In the genomic region with DNA sequence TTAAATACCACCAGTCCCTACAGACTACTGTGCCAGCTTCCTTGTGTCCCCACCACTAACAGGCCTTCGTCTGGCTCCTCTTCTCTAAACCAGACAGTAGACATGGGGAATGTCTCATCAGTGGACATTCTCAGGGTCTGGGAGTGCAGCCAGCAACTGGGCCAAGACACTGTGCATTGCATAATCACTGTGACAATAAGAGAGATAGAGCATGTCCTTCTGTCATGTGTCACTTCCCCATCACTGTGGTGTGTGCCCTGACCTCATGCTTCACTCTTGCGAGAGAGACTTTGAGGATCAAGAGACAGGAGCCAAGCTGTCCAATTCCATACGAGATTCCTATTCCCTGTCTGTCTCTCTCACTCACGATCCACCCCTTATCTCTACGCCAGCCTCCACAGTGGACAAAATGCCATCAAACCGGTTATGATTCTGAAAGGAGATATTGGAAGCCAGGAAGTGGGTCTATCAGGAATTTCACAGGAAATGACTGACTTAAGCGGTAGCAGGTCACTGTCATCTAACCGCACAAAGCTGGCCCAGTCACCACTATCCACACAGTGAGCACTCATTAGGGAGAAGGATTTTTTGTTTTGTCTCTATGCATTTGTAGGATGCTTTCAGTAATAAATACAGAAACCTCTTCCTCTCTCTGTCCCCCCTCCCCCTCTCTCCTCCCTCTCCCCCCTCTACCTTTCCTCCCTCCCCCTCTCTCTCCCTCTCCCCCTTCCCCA, we compare ENCODE assay signal across 10 mouse cellular contexts.
DNase-seq lines count a peak whose midpoint lies in the region; ATAC-seq and TF ChIP-seq lines count a peak whose summit lies in the region.
"Had no signal": no experiment of that assay in that cellular context is flagged by ENCODE, and none has a peak within 500 bp of the region (broad histone marks: within the 10 kb centered on the region; RNA-seq: fewer than 3 reads in every experiment).

No protein-coding gene starts in this region.

- H3K27ac ChIP-seq in liver, adult 2 months (replicated peaks; ENCODE audit: insufficient read depth, low read depth, low read length), result no peak overlapping the region
- H3K27ac ChIP-seq: heart, embryonic 15.5 days had no signal

- no peaks in the 10 kb centered on the region for H3K27me3 ChIP-seq in liver, adult 2 months (ENCODE audit: control insufficient read depth, insufficient read depth, low read length)

- TF ChIP-seq CTCF in liver, adult 2 months (IDR thresholded peaks at IDR 0.05; ENCODE audit: low read depth, low read length), result no peak

- H3K4me3 ChIP-seq in liver, adult 2 months (ENCODE audit: insufficient read depth, low read depth, low read length), result no peak overlapping the region
- H3K4me3 ChIP-seq: heart, embryonic 15.5 days had no signal

- H3K79me2 ChIP-seq in liver, adult 2 months (ENCODE audit: control insufficient read depth, insufficient read depth, low read length), result peaks cover 24% of the 10 kb centered on the region; the same call in 1 of the 2 replicates

- DNase-seq in left cerebral cortex, postnatal 4 days, result peak; percentile 11
- no peak for DNase-seq in left cerebral cortex, postnatal 14 days (ENCODE audit: low spot score in 2 of 2)
- peak; percentile 56 for DNase-seq in brain, adult 2 months (ENCODE audit: low read depth, low spot score)
- DNase-seq in liver, adult 2 months (ENCODE audit: extremely low read depth, low read depth, low spot score), result peak; percentile 82
- DNase-seq in natural killer cell, adult 2 months (ENCODE audit: low spot score in 2 of 2), result peak; percentile 8 to 21
- no peak for DNase-seq in thymus, postnatal 0 days (ENCODE audit: low spot score)
- DNase-seq in testis, postnatal 10 days (ENCODE audit: low spot score), result no peak

- H3K9ac ChIP-seq in liver, adult 2 months (ENCODE audit: low read depth, low read length), result no peak overlapping the region
- H3K9ac ChIP-seq: heart, embryonic 15.5 days had no signal

- intact Hi-C loops in left cerebral cortex, postnatal 4 days (cut with DNase I), result no loop called here
- intact Hi-C loops in left cerebral cortex, postnatal 14 days (cut with DNase I), result no loop called here

- WGBS in liver, adult 2 months, result 37% methylated on average over 8 of the region's 8 CpGs

- no peak for ATAC-seq in erythroblast, adult 5-6 weeks (replicated peaks; ENCODE audit: low FRiP score, poor library complexity, severe bottlenecking)
- ATAC-seq: midbrain, embryonic 16.5 days had no signal

- no peak for TF ChIP-seq POLR2A in liver, adult 2 months (IDR thresholded peaks at IDR 0.05; ENCODE audit: extremely low read depth, insufficient read depth, low read length)

- H3K4me1 ChIP-seq in liver, adult 2 months (ENCODE audit: control insufficient read depth, insufficient read depth, low read length), result peaks cover 19% of the 10 kb centered on the region

- no peaks in the 10 kb centered on the region for H3K36me3 ChIP-seq in liver, adult 2 months (ENCODE audit: control insufficient read depth, insufficient read depth, low read length)
- H3K36me3 ChIP-seq: heart, embryonic 15.5 days had no signal

Comparison
In these comparisons a context has a peak if more than half of its experiments do, and no peak if none do; other contexts are left out.
1. DNase-seq: peak in left cerebral cortex, postnatal 4 days (single experiment), brain, adult 2 months (single experiment), liver, adult 2 months (single experiment) and natural killer cell, adult 2 months (2 of 2); none in left cerebral cortex, postnatal 14 days (0 of 2), thymus, postnatal 0 days (single experiment) and testis, postnatal 10 days (single experiment).